Mouse (Mus musculus) spleen, adult 2 months (tissue): ENCODE data around the gene Hs6st2.

Experiments
- CTCF ChIP-seq: fragments of 200-500 bp; IDR thresholded peaks from 2 replicates; pipeline ENCODE4 v1.5.1; 2011; ENCODE audit warnings: mild to moderate bottlenecking, inconsistent platforms; ENCODE audit not compliant: insufficient read depth, insufficient read length, insufficient replicate concordance; ENCODE audit errors: extremely low read depth
- POLR2A ChIP-seq: fragments of 200-500 bp; IDR thresholded peaks from 2 replicates; pipeline ENCODE4 v1.6.1; 2011; ENCODE audit warnings: low read depth, low read length, inconsistent platforms

DNA sequence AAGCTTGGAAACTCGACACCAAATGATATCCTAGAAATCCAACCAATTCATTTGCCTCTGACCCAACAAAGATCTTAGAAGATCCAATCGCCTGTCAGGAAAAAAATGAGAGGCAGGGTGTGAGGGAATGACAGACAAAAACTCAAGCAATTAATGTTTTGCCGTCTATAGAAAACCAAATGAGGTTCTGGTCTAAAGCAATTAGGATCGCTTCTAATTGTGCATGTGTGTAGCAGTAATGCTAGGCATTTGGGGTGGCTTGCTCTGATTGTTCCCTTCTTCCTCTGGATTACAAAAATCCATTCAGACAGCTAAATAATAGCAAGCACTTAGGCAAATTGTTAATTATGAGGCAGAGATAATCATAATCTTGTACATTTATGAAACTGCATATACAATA, 212.2 kb downstream of the Hs6st2 start:
- TF ChIP-seq CTCF = no peak
- TF ChIP-seq POLR2A = no peak
